Mouse (Mus musculus) right cerebral cortex, postnatal 36 days (tissue): Measurements from ENCODE around the gene Vmn2r112.
"Not testable (repeated sequence)": the region's sequence is repeated elsewhere in the genome, so short reads cannot be mapped to it uniquely, and the experiment has no call there.

Experiments used
- DNase-seq, 2 experiments: peaks; one replicate each; pipeline ENCODE4 v3.0.0; 2022; ENCODE audit warnings: low spot score in 2 of 2, mixed read lengths in 1 of 2

The Vmn2r112 gene

GRCm38 (mm10) chr17:22600651-22601050 lies at the start of gene Vmn2r112:
Gene Vmn2r112 (plus strand): TSS chr17:22600951.
- not testable (repeated sequence) for DNase-seq

DNA sequence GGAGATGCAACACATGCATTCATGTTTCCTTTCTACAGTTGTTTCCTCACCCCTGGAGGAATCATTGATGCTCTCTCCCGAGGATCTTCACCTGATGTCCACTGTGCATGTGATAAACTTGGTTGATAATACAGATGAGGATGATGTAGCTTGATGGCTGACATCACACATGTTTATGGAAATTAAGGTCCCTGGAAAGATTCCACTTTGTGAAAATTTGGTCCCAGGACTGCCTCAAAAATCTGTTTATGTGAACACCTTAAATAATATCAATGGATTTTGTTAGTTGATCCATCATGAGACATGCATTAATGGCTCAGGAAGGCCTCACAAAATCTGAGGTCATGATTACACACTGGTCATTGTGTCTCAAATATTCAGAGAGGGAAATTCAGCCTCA lies 27.4 kb upstream of the Vmn2r112 start, which contains the start of gene Vmn2r111:
Gene Vmn2r111 (minus strand): TSS at position 101 of the 400 bp plus-strand sequence.
- DNase-seq, result not testable (repeated sequence)

GRCm38 (mm10) chr17:22630646-22631045 lies 29.9 kb downstream of the Vmn2r112 start:
- DNase-seq, result no peak
